Mouse (Mus musculus): ENCODE data around the gene Cep97.
"Not testable (repeated sequence)": the region's sequence is repeated elsewhere in the genome, so short reads cannot be mapped to it uniquely, and the experiment has no call there.

Cep97 gene

DNA sequence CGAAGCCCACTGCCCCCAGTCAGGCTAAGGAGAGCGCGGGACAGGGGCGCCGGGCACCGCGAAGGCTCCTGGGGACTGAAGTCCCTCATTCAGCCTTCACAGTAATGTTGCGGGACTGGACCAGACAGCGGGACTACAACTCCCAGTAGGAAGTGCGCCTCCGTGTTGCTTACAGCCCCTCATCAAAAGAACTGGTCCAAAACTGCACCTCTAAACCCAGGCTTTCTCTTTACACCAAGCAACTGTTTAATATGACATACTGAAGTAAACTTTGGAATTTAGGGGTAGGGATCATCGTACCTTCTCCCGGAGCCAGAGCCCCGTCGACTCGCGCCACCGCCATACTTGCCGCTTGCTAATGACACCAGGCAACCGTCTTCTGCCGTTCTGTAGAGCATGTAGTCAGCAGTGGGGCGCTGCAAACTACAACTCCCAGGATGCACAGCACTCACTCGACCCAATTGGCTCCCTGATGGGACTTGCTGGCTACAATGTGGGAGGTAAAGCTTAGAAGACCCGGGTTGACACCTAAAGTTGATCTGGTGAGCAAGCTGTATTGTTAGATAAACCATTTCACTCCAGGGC lies at the start of gene Cep97:
Gene Cep97 (minus strand): TSS at position 403 of the 585 bp plus-strand sequence.
- DNase-seq (ENCODE audit: low read depth in 1 of 2, low spot score in 2 of 2) = peak; percentile 79 to 81

DNA sequence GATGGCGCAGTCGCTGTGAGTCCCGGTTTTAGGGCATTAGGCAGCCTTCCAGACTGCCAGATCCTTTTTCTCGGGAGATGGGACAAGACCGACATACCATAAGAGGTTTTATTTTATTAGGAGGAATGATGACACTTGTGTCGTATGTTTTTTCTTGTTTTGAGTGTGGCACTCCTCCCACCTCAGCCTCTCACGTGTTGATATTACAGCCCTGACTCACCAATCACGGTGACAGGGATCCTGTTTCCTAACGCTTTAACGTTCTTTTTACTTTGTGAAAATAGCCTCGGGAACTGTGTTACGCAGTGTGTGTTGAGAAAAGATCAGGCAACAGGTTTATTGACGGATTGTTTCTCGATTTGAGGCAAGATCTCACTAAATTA lies 40.2 kb upstream of the Cep97 start:
- peak in 1 of 2 experiments; percentile 51 for DNase-seq (ENCODE audit: low read depth in 1 of 2, low spot score in 2 of 2)

DNA sequence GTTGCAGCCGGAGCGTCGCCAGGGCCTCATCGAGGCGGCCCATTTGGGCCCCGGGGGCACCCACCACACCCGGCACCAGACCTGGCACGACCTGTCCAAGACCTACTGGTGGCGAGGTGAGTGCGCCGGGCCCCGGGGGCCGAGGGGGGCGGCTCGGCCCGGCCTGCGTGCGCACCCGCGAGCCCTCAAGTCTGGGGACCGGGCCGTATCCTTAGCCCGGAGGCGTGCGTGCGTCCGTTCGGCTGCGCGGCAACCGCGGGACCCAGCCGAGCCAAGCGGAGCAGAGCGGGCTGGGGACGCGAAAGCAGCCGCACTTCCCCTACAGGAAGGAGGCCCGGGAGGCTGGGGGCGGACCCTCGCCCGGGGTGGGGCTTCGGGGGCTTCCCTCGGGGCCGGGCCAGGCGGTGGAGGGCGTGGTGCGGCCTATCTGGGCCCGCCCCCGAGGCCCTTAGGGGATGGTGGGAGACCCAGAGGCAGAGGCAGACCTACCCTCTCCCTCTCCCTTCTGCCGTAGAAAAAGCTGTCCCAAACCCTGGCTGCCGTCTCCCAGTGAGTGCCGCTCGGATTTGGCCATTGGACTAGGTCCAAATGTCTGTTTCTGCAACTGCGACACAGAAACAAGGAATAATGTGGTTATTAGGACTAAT lies 39.7 kb upstream of the Cep97 start:
- DNase-seq (ENCODE audit: low read depth in 1 of 2, low spot score in 2 of 2) = peak; percentile 72 to 84

DNA sequence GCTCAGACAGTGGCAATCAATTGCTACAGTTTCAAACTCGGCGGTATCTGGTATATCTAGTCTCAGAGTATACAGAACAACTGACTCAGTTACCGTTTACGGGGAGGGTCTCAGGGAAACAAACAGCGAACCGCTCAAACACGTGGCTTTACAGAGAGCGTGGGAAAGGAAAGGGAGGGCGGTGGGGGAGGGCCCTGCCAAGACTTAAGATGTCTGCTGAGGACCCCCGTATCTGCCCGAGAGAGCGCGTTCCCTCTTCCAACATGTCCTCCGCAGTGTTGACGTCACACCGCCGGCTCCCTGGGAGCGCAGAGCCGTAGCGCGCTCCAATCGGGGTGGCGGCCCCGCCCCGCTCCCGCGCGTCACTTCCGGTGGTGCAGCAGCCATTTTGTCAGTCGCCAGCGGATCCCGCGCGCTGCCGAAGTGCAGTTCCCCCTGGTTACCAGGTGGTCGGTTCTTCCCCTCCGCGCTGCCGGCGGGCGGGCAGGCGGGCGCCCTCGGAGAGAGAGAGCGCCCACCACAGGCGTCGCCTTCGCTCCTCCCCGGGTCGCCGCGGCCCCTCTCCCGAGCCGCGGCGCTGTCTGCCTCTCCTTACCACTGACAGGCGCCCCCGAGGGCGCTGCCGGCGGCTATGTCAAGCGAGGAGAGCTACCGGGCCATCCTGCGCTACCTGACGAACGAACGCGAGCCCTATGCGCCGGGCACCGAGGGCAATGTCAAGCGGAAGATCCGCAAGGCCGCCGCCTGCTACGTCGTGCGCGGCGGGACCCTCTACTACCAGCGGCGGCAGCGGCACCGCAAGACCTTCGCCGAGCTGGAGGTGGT lies 39.0 kb upstream of the Cep97 start, which contains the start of gene Zbtb11:
Gene Zbtb11 (plus strand): TSS at position 453 of the 825 bp plus-strand sequence.
- DNase-seq (ENCODE audit: low read depth in 1 of 2, low spot score in 2 of 2) = peak; percentile 96 to 99

DNA sequence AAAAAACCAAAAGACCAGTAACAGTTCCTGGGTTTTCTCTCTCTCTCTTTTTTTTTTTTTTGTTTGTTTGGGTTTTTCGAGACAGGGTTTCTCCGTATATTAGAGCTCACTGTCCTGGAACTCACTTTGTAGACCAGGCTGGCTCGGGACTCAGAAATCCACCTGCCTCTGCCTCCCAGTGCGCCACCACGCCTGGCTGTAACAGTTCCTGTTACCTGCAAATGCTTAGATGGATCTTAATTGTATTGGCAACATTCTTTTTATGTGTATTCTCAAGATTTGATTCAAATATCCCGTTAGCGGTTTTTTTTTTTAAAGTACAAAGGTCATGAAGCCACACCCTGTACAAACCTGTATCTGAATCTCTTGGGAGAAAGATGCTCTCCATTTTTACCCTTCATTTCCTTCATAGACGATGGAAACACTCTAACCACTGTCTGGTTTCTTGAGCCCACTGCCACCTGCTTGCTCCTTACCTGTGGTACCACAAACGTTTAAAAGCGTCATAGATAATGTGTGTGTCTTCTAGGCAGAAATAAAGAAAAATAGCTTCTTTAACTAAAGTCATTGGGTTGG lies 38.1 kb upstream of the Cep97 start:
- no peak for DNase-seq (ENCODE audit: low read depth in 1 of 2, low spot score in 2 of 2)

DNA sequence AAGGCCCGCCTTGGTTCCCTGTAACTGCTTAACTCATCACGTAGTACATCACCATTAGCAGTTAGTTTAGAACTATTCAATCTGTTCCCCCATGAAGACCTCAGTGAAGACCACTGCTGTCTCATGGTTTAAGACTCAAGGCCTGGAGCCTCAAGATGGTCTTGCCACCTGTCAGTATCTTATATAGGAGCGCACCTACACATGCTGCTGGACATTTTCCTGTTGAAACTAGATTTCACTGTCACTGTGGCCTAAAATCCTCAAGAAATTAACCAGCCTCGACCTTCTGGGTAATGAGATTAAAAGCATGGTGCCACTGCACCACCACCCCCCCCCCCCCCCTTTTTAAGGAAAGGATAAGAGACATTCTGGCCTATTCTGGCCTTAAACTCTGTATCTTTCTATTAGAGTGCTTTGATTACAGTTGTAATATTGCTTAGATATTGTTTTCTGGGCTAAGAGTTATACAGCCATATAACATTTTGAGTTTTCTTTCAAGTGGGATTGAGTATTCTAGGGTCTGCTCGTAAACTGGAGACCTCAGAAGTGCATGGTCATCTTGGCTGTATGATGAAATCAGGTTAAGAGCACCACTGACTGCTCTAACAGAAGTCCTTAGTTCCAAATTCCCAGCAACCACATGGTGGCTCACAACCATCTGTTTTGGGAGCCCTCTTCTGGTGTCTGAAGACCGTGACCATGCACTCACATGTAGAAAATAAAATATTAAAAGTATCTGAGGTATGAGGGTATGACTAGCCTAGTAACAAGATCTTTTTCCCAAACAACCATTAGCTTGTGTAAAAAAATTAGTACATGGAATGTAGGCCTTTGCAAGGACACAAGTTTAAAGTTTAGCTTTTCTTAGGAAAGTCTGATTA lies 37.3 kb upstream of the Cep97 start:
- no peak for DNase-seq (ENCODE audit: low read depth in 1 of 2, low spot score in 2 of 2)

DNA sequence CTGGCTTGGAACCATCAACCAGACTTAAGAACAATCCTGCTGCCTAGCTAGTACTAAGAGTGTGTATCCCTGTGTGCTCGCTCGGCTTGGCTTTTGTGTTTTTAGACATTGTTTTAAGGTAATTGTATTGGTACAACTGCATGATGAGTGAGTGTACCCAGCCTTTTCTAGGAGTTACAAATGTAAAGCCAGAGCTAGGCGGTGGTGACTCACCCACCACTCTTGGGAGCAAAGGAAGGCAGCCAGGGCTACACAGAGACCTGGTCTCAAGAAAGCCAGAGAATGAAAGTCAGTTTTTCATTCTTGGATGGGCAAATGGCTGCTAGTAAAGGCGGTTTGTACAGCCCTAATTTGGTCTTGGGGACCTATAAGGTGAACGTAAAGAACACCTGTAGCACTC lies 35.8 kb upstream of the Cep97 start:
- DNase-seq (ENCODE audit: low read depth in 1 of 2, low spot score in 2 of 2) = no peak

DNA sequence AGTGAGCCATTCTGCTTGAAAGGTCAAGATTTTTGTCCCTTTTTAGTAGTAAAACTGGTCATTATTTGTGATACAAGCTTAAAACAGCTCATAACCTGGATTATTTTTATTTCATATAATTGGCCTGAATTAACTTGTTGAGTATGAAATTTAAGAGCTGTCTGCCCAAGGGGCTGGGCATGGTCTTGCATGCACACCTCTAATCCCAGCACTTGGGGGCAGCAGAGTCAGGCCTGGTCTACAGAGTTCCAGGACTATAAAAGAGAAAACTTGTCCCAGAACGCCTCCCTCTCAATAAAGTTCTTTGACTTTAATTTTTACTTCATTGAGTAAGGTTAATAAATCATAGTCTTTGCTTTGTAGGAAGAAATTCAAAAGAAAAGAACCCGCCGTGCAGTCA lies 34.5 kb upstream of the Cep97 start:
- peak in 1 of 2 experiments; percentile 16 for DNase-seq (ENCODE audit: low read depth in 1 of 2, low spot score in 2 of 2)

DNA sequence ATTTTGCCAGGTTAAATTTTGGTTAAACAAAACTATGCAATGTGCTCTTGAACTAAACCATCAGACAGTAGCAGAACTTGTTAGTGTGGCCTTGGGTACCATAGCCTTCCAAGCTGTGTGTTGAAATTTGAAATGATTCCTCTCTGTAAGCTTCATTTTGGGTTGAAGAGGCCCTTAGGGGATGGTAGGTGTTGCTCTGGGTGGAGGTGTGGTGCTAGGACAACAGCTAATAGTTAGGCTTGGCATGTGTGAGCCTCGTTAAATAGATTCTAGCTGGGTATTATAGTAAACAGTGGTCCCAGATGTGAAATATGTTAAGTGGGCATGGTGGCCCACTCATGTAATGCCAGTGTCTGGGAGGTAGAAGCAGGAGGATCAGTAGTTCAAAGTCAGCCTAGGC lies 32.6 kb upstream of the Cep97 start:
- no peak for DNase-seq (ENCODE audit: low read depth in 1 of 2, low spot score in 2 of 2)

DNA sequence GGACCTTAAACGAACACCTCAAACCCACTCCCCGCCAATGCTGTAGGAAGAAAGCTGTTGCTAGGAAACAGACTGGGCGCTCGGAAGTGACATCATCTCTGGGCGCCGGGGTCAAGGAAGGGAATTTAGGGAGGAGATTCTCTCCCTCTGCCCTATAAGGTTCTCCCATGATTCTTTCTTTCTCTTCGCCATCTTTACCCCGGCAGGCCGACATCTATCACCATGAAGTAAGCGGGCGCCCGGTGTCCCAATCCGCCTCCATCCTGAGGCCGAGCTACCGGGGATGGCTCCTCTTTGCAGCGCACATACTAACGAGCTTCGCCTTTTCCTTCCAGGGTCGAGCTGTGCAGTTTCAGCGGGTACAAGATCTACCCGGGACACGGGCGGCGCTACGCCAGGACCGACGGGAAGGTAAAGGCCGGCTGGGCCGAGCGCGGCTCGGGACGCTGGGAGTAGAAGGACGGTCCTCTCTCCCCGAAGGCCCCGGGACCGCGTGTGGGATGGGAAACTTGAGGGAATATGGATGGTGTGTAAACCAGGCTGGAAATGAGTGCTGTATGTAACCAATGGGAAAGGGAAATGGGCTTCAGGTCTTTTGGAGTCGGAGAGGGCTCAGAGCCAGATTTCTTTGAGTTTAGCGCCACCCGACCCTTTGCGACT lies 31.7 kb upstream of the Cep97 start, which contains the start of gene Rpl24:
Gene Rpl24 (plus strand): TSS at position 64 of the 660 bp plus-strand sequence.
- peak; percentile 77 to 87 for DNase-seq (ENCODE audit: low read depth in 1 of 2, low spot score in 2 of 2)

DNA sequence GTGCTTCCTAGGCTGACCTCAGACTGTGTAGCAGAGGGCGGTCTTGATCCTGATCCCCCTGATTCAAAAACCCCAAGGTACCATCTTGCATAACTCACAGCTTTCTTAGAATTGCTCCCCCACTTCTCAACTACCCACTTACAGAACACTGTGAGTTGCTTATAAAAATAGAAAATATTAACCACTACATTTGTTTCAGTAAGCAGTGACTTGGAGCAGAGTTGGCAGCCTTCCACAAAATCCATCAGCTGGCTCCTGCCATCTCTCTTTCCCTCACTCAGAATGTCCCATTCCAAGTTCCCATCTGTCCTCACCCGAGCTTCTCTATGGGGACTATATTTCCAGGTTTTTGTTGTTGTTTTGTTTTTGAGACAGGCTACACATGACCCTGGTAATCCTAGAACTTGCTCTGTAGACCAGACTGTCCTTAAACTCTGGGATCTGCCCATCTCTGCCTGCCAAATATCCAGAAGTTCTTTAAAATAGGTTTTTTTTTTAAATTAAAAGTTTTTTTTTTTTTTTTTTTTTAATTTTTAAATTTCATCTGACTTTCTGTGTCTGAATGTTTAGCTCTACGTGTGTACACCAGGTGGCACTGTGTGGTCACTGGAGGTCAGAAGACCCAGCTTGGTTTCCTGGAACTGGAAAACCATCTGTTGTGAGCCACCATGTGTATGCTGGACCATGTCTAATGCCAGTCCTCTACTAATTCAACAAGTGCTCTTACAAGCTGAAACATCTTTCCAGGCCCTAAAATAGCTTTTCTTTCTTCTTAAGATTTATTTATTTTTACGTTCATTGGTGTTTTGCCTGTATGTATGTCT lies 29.7 kb upstream of the Cep97 start:
- no peak for DNase-seq (ENCODE audit: low read depth in 1 of 2, low spot score in 2 of 2)

DNA sequence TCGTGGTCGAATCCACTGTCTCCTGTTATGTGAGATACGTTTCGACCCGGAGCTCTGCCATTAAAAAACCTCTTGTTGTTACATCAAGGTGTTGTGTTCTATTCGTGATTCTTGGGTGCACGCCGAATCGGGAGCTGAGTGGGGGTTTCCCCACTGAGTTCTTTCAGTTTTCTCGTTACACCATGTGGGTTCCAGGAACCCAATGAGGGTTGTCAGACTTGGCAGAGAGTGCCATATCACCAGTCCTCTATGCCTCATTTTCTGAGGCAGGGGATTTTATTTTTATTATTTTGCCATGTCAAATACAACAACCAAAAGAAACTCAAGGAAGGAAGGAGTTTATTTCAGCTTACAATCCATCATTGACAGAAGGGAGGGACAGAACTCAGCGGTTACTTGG lies 28.4 kb upstream of the Cep97 start:
- DNase-seq (ENCODE audit: low read depth in 1 of 2, low spot score in 2 of 2) = not testable (repeated sequence)

DNA sequence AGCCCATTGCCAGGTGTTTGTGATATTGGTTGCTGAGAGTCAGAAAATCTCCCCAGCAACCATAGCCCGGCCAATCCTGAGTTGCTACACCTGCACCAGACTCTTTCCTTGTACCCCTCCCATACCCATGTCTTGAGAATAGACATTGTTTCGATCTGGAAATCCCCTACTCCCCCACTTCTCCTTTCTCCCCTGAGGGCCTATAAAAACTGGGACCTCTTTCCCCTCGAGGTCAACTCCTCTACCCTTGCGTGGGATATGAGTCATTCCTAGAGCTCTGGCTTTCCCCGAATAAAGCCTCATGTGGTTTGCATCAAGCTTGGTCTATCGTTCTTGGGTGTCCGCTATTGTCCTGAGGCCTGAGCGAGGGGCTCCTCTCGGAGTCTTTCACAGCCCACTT lies 19.5 kb upstream of the Cep97 start:
- DNase-seq (ENCODE audit: low read depth in 1 of 2, low spot score in 2 of 2) = not testable (repeated sequence)

DNA sequence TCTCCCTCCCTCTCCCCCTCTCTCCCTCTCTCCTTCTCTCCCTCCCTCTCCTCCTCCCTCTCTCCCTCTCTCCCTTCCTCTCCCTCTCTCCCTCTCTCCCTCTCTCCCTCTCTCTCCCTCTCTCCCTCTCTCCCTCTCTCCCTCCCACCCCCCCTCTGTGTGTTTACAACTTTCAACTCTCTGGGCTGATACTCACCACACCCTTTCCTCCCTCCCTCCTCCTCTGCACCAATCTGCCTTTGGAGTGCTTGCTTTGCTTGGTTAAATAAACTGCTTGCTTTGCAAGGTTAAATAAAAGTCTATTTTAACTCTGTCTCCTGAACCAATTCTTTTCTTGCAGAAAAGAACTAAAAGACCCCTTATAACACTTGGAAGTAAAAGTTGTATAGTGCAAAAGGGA lies 18.1 kb upstream of the Cep97 start:
- no peak for DNase-seq (ENCODE audit: low read depth in 1 of 2, low spot score in 2 of 2)

DNA sequence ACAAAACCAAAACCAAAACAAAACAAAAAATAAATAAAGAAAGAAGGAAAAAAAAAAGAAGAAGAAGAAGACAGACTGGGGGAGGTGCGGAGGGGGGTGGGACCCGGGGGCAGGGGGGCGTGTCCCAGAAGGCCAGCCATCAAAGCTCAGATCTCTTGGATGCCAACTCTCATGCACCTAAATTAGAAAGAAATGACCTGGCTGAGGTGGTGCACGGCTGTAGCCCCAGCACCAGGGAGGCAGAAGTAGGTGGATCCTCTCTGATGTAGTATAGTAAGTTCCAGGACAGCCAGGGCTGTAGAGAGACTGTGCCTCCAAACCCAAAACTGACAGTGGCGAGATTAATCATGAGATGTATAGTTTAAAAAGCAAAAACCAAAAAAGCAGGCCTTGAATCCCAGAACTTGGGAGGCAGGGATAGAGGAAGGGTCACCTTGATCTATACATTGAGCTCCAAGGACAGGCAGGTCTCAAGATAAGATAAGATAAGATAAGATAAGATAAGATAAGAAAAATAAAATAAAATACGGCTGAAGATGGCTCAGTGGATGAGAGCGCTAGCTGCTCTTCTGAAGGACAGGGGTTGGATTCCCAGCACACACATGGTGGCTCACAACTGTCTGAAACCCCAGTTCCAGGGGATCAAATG lies 17.1 kb upstream of the Cep97 start:
- DNase-seq (ENCODE audit: low read depth in 1 of 2, low spot score in 2 of 2) = no peak

DNA sequence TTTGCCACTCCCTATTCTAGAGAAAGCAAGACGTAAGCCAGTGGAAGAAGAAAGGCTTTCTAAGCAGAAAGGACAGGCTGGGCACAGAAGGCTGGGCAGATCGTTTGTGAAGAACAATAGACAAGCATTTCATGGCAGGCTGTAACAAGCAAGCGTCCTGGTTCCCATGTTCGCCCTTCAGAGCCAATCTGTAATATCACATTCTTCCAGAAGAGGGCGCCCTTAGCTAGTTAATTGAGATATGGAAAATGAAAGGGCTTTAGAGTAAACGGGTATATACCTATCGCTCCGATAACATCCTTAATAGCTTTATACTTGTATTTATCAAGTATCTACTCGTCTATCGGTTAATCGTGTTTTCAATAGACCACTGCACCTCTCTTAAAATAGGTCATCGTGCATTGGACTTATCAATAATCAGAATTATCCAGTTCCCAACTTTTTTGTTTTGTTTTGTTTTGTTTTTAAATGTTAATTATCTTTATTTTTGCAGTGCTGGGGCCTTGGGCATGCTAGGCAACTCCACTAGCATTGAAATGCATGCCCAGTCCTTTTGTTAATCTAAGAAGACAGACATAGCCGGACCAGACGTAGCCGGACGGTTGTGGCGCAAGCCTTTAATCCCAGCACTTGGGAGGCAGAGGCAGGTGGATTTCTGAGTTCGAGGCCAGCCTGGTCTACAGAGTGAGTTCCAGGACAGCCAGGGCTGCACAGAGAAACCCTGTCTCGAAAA lies 16.5 kb upstream of the Cep97 start:
- peak; percentile 43 to 53 for DNase-seq (ENCODE audit: low read depth in 1 of 2, low spot score in 2 of 2)

DNA sequence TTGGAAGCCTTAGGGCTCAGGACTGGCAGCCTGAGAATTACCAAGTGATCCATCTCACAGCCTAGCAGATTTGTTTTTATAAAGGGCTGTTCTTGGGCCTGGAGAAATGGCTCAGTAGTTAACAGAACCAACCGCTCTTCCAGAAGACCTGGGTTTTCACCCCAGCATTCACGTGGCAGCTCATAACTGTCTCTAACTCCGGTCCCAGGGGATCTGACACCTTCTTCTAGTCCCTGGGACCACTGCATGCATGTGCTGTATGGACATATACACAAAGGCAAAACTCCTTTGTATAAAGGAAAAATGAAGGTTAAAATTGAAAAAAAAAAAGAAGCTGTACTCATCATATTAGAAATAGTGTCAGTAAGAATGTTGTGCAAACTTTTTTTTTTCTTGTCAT lies 15.8 kb upstream of the Cep97 start:
- DNase-seq (ENCODE audit: low read depth in 1 of 2, low spot score in 2 of 2) = no peak

DNA sequence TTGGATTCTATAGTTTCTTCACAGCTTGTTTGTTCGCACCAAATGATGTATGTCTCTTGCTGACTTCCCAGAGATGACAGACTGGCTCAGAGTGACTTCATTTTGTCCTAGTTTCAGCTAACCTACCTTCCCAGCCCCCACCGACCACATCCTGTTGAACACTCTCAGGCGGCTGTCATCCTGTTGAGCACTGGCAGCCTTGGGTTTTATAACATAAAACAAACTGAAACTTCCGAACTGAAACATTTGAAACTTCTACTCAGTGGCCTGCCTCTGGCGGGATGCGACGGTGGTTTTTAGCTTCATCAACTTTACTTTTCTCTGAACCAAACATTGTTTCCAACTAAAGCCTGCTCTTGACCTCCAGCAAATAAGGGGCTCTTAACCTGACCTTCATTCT lies 14.3 kb upstream of the Cep97 start:
- DNase-seq (ENCODE audit: low read depth in 1 of 2, low spot score in 2 of 2) = peak in 1 of 2 experiments; percentile 22

Measured in monocyte, adult 2 months (primary cell).